Mouse (Mus musculus) C2C12 (cell line): ENCODE data around the gene Mbd5. TPM values are rescaled to one million over a fixed set of nuclear protein-coding genes. Genes with fewer than 3 reads are reported as not detected.

Experiments used
- H3K27me3 ChIP-seq: one replicate; pipeline ENCODE4 v1.6.1; 2011; ENCODE audit not compliant: control insufficient read depth, insufficient read depth, insufficient read length
- H3K36me3 ChIP-seq: one replicate; pipeline ENCODE4 v1.6.1; 2011; ENCODE audit not compliant: control insufficient read depth, insufficient read depth
- H3K4me3 ChIP-seq: one replicate; pipeline ENCODE4 v1.5.1; 2011; ENCODE audit warnings: mild to moderate bottlenecking, control low read depth; ENCODE audit not compliant: poor library complexity, insufficient read depth, severe bottlenecking
- H3K79me2 ChIP-seq: one replicate; pipeline ENCODE4 v1.6.1; 2011; ENCODE audit not compliant: control insufficient read depth, insufficient read depth
- H3K79me3 ChIP-seq: one replicate; pipeline ENCODE4 v1.6.1; 2011; ENCODE audit warnings: low read depth, control low read depth
- H3ac ChIP-seq: one replicate; pipeline ENCODE3; 2011; ENCODE audit warnings: low read depth; ENCODE audit not compliant: control insufficient read depth, insufficient read length
- CEBPB ChIP-seq: IDR thresholded peaks from one replicate; pipeline ENCODE4 v1.6.1; 2011; ENCODE audit warnings: low read depth, mild to moderate bottlenecking, control low read depth, moderate library complexity
- CTCF ChIP-seq: IDR thresholded peaks from one replicate; pipeline ENCODE4 v1.5.1; 2011; ENCODE audit not compliant: control insufficient read depth, insufficient read depth, insufficient read length
- FOSL1 ChIP-seq: IDR thresholded peaks from one replicate; pipeline ENCODE4 v1.8.0; 2011; ENCODE audit warnings: mild to moderate bottlenecking, low read length; ENCODE audit not compliant: poor library complexity, insufficient read depth, severe bottlenecking
- MAX ChIP-seq: IDR thresholded peaks from one replicate; pipeline ENCODE4 v1.6.1; 2011; ENCODE audit warnings: mild to moderate bottlenecking, control low read depth
- MYOD1 ChIP-seq: IDR thresholded peaks from one replicate; pipeline ENCODE4 v1.6.1; 2011; ENCODE audit warnings: low read depth; ENCODE audit not compliant: control insufficient read depth, insufficient read length
- MYOG ChIP-seq: IDR thresholded peaks from one replicate; pipeline ENCODE4 v1.6.1; 2011; ENCODE audit not compliant: control insufficient read depth, insufficient read length; ENCODE audit errors: extremely low read depth
- USF1 ChIP-seq: IDR thresholded peaks from one replicate; pipeline ENCODE4 v1.6.1; 2011; ENCODE audit warnings: low read depth, mild to moderate bottlenecking, control low read depth, moderate library complexity
- long read RNA-seq, 2 experiments: library from polyadenylated mRNA; unstranded; transcript quantifications; one replicate each; pipeline ENCODE4 v2.0.0; 2019 to 2020
- polyA plus RNA-seq: library from polyadenylated mRNA; unstranded; fragments of >200 nt; fragmentation: generic; extraction: Trizol; gene quantifications from one replicate; pipeline ENCODE4 v1.2.1, GENCODE M21; 2012; ENCODE audit warnings: missing spikeins

The Mbd5 gene
- 3.8 TPM for polyA plus RNA-seq
- long read RNA-seq, experiment 1, partial matches to known transcripts: 0 of 2 reads
- long read RNA-seq, experiment 1, other reads (novel, unspliced or antisense): 2 of 2 reads
- long read RNA-seq, experiment 2, partial matches to known transcripts: 2 of 4 reads
- long read RNA-seq, experiment 2, other reads (novel, unspliced or antisense): 2 of 4 reads

- Histone ChIP-seq H3ac (peak within 1 kb of the TSS; percentile 97), H3K27me3 (no peaks in the 10 kb centered on the region), H3K4me3 (peak within 1 kb of the TSS; percentile 90), H3K79me3 (peaks cover 90% of the 10 kb centered on the region), H3K36me3 (peaks cover 12% of the 10 kb centered on the region), H3K79me2 (peaks cover 94% of the 10 kb centered on the region)
- no peak for TF ChIP-seq MYOG
- peak; percentile 96 for TF ChIP-seq USF1
These were observed at the start of gene Mbd5 for GRCm38 (mm10) chr2:48948841-48949584. Gene Mbd5 (plus strand): TSS chr2:48949508.

DNA sequence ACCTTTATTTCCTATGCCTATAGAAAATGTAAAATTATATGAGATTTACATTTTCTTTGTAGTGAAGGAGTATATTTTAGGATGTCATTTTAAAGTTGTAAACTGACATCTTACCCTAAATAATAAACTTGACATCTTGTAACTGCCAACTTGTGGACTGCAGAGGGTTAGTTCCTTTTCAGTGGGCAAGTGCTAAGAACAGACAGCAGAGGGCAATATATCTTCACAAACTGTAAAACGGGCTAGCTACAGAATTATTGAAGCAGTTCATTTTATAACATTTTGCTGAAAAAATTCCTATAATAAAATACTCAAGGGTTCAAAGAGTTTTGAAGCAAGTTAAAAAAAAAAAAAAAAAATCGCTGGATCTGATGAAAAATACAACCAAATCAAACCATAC lies 40.4 kb upstream of the Mbd5 start:
- peaks cover 84% of the 10 kb centered on the region for H3K36me3 ChIP-seq
- no peaks in the 10 kb centered on the region for H3K27me3 ChIP-seq
- H3K4me3 ChIP-seq: no peak overlapping the region
- no peaks in the 10 kb centered on the region for H3K79me2 ChIP-seq
- H3K79me3 ChIP-seq: no peaks in the 10 kb centered on the region
- TF ChIP-seq CTCF (no peak), MYOD1 (no peak), MAX (no peak), USF1 (no peak), FOSL1 (no peak), CEBPB (no peak), MYOG (no peak)
- no peak overlapping the region for H3ac ChIP-seq

- H3K36me3 ChIP-seq: peaks cover 88% of the 10 kb centered on the region
These were observed 35.1 kb upstream of the Mbd5 start for GRCm38 (mm10) chr2:48914185-48914584.

GRCm38 (mm10) chr2:48915832-48916231 lies 33.5 kb upstream of the Mbd5 start:
- H3K79me2 ChIP-seq: peaks cover 24% of the 10 kb centered on the region
- no peak overlapping the region for H3K4me3 ChIP-seq
- H3K27me3 ChIP-seq: no peaks in the 10 kb centered on the region
- H3K36me3 ChIP-seq: peaks cover 89% of the 10 kb centered on the region
- no peak overlapping the region for H3ac ChIP-seq
- peaks cover 12% of the 10 kb centered on the region for H3K79me3 ChIP-seq
- TF ChIP-seq CTCF (no peak), MYOG (no peak), USF1 (no peak), MAX (no peak), FOSL1 (no peak)

More at GRCm38 (mm10) chr2:48914185-48914584, 35.1 kb upstream of the Mbd5 start:
- H3K79me3 ChIP-seq: peaks cover 6% of the 10 kb centered on the region
- H3K79me2 ChIP-seq: peaks cover 8% of the 10 kb centered on the region
- TF ChIP-seq CEBPB: no peak
- TF ChIP-seq MYOG: no peak
- no peak for TF ChIP-seq MAX
- TF ChIP-seq MYOD1: no peak
- no peak for TF ChIP-seq USF1
- no peak for TF ChIP-seq CTCF
- no peak for TF ChIP-seq FOSL1
- H3ac ChIP-seq: no peak overlapping the region
- no peaks in the 10 kb centered on the region for H3K27me3 ChIP-seq
- H3K4me3 ChIP-seq: no peak overlapping the region

DNA sequence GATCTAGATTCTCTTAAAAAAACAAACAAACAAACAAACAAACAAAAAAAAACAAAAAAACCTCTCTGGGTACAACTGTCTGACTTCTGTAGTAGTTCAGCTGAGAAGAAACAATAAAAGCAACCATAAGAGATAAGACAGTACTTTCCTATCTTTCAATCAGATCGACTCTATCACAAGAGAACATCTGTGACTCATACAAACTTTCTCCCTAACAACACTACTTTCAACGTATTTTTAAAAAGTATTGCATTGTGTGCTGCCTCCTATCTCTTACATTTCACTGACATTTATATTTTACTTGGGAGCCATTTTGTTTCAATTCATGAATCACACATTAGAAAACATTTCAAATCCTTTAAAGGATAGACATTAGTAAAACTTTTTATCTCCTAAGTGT lies 14.2 kb upstream of the Mbd5 start:
- H3ac ChIP-seq: no peak overlapping the region
- TF ChIP-seq MYOG: no peak
- no peak for TF ChIP-seq MYOD1
- TF ChIP-seq FOSL1: no peak
- TF ChIP-seq CTCF: no peak
- no peak for TF ChIP-seq MAX
- no peak for TF ChIP-seq CEBPB
- no peak for TF ChIP-seq USF1

GRCm38 (mm10) chr2:48947761-48948160 lies 1.5 kb upstream of the Mbd5 start:
- H3K27me3 ChIP-seq: no peaks in the 10 kb centered on the region
- H3K4me3 ChIP-seq: peak overlapping the region; percentile 90
- H3K79me3 ChIP-seq: peaks cover 94% of the 10 kb centered on the region
- H3ac ChIP-seq: no peak overlapping the region
- H3K36me3 ChIP-seq: peaks cover 16% of the 10 kb centered on the region
- TF ChIP-seq MYOD1: no peak
- no peak for TF ChIP-seq CEBPB
- no peak for TF ChIP-seq MYOG
- no peak for TF ChIP-seq CTCF
- TF ChIP-seq MAX: no peak
- TF ChIP-seq USF1: no peak
- peaks cover 97% of the 10 kb centered on the region for H3K79me2 ChIP-seq

More for the DNA sequence above, 14.2 kb upstream of the Mbd5 start:
- Histone ChIP-seq H3K79me3 (peaks cover 28% of the 10 kb centered on the region), H3K27me3 (no peaks in the 10 kb centered on the region), H3K4me3 (no peak overlapping the region), H3K79me2 (peaks cover 60% of the 10 kb centered on the region), H3K36me3 (peaks cover 94% of the 10 kb centered on the region)
